Mouse (Mus musculus): ENCODE data around the gene Dap.

DNA sequence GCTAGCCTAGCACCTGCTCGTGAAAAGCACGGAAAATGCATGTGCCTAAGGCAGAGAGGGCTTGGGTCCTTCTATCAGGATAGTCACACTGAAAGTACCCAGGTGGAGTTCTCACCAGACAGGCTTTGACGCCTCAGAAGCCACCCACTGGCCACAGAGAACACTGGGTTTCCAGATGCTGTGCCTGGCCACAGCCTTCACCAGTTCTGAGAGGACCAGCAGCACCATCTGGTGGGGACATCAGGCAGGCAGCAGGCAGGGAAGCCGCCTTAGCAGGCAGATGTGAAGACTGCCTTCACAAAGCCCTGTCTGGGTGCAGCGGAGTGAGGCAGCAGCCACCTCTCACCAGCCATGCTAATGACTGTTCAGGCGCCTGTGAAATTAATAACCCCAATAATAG lies 40.7 kb downstream of the Dap start:
- peak; percentile 83 for TF ChIP-seq CTCF (IDR thresholded peaks at IDR 0.05; ENCODE audit: control insufficient read depth, insufficient read depth, low read length)
- TF ChIP-seq POLR2A (IDR thresholded peaks at IDR 0.05; ENCODE audit: borderline replicate concordance, control insufficient read depth, low read depth, low read length): no peak
